Mouse (Mus musculus) erythroblast, embryonic 14.5 days (primary cell): ENCODE measurements around the gene Cfap126. TPM values are rescaled to one million over a fixed set of nuclear protein-coding genes. Genes with fewer than 3 reads are reported as not detected.

Experiments used
- H3K27me3 ChIP-seq: 2 replicates; pipeline ENCODE4 v1.6.1; 2012; ENCODE audit warnings: inconsistent platforms; ENCODE audit not compliant: control insufficient read depth
- H3K36me3 ChIP-seq: 2 replicates; pipeline ENCODE4 v1.6.1; 2012; ENCODE audit warnings: mild to moderate bottlenecking, inconsistent platforms; ENCODE audit not compliant: control insufficient read depth
- H3K4me1 ChIP-seq: 2 replicates; pipeline ENCODE4 v1.6.1; 2012; ENCODE audit warnings: inconsistent platforms; ENCODE audit not compliant: control insufficient read depth
- H3K4me3 ChIP-seq: replicated peaks from 2 replicates; pipeline ENCODE3; 2012; ENCODE audit warnings: moderate library complexity, mild to moderate bottlenecking, inconsistent platforms
- H3K9me3 ChIP-seq: 2 replicates; pipeline ENCODE4 v1.6.1; 2012; ENCODE audit warnings: low read length, inconsistent platforms, mixed read lengths; ENCODE audit not compliant: control insufficient read depth
- GATA1 ChIP-seq: IDR thresholded peaks from 2 replicates; pipeline ENCODE4 v1.6.1; 2012; ENCODE audit warnings: low read length, inconsistent platforms, mixed read lengths
- TAL1 ChIP-seq: IDR thresholded peaks from 3 replicates; pipeline ENCODE4 v1.6.1; 2012; ENCODE audit warnings: low read length, inconsistent platforms, mixed read lengths
- polyA plus RNA-seq: library from polyadenylated mRNA; stranded (reverse); fragments of >175 nt; gene quantifications from 2 replicates; pipeline ENCODE4 v1.2.3, GENCODE M21; 2012

The Cfap126 gene
- polyA plus RNA-seq, 1 experiment, result 0.37 TPM

GRCm38 (mm10) chr1:171168906-171169305 lies 55.2 kb downstream of the Cfap126 start:
- Histone ChIP-seq H3K9me3 (no peaks in the 10 kb centered on the region), H3K36me3 (no peaks in the 10 kb centered on the region), H3K4me3 (no peak overlapping the region), H3K27me3 (peaks cover 15% of the 10 kb centered on the region), H3K4me1 (no peaks in the 10 kb centered on the region)
- TF ChIP-seq GATA1 (no peak), TAL1 (no peak)

GRCm38 (mm10) chr1:171169913-171170312 lies 56.2 kb downstream of the Cfap126 start:
- Histone ChIP-seq H3K36me3 (no peaks in the 10 kb centered on the region), H3K27me3 (peaks cover 15% of the 10 kb centered on the region), H3K4me3 (no peak overlapping the region), H3K4me1 (no peaks in the 10 kb centered on the region), H3K9me3 (no peaks in the 10 kb centered on the region)
- TF ChIP-seq GATA1 (no peak), TAL1 (no peak)

- H3K4me1 ChIP-seq, result no peaks in the 10 kb centered on the region
- TF ChIP-seq GATA1 (no peak), TAL1 (no peak)
- H3K9me3 ChIP-seq, result no peaks in the 10 kb centered on the region
- peaks cover 11% of the 10 kb centered on the region for H3K27me3 ChIP-seq
- no peaks in the 10 kb centered on the region for H3K36me3 ChIP-seq
- H3K4me3 ChIP-seq, result no peak overlapping the region
These were observed 57.4 kb downstream of the Cfap126 start for GRCm38 (mm10) chr1:171171138-171171537.

- no peaks in the 10 kb centered on the region for H3K4me1 ChIP-seq
- H3K36me3 ChIP-seq, result no peaks in the 10 kb centered on the region
- TF ChIP-seq GATA1, result no peak
- no peak for TF ChIP-seq TAL1
- H3K4me3 ChIP-seq, result no peak overlapping the region
- peaks cover 13% of the 10 kb centered on the region for H3K27me3 ChIP-seq
- H3K9me3 ChIP-seq, result no peaks in the 10 kb centered on the region
These were observed 59.1 kb downstream of the Cfap126 start for GRCm38 (mm10) chr1:171172779-171173178.

Other genes with a start within 250 kb of the Cfap126 start
- 0.21 and 0.22 TPM in 2 replicates for gene Atf6, start 246.1 kb upstream of the Cfap126 start, polyA plus RNA-seq
- gene Gm26620, start 228.9 kb upstream of the Cfap126 start, polyA plus RNA-seq, result 0.28 and 0.80 TPM in 2 replicates
- gene Dusp12, start 228.4 kb upstream of the Cfap126 start, polyA plus RNA-seq, result 0.10 and 0.16 TPM in 2 replicates
- not detected in 2 replicates for gene Fcrlb, start 201.0 kb upstream of the Cfap126 start, polyA plus RNA-seq
- gene Fcrla, start 186.3 kb upstream of the Cfap126 start, polyA plus RNA-seq, result not detected in 2 replicates
- not detected in 2 replicates for gene Fcgr2b, start 137.4 kb upstream of the Cfap126 start, polyA plus RNA-seq
- gene Fcgr4, start 95.0 kb upstream of the Cfap126 start, polyA plus RNA-seq, result not detected in 2 replicates
- gene Fcgr3, start 49.0 kb upstream of the Cfap126 start, polyA plus RNA-seq, result 0.06 TPM in 1 of 2 replicates, not detected in the other
- 4.9 and 7.2 TPM in 2 replicates for gene Sdhc, start 36.7 kb downstream of the Cfap126 start, polyA plus RNA-seq
- gene Mpz, start 36.8 kb downstream of the Cfap126 start, polyA plus RNA-seq, result not detected in 2 replicates
- not detected in 2 replicates for gene Pcp4l1, start 82.3 kb downstream of the Cfap126 start, polyA plus RNA-seq
- gene Nr1i3, start 100.1 kb downstream of the Cfap126 start, polyA plus RNA-seq, result not detected in 2 replicates
- gene Tomm40l, start 108.6 kb downstream of the Cfap126 start, polyA plus RNA-seq, result 2.2 TPM in 2 replicates
- gene Apoa2, start 111.1 kb downstream of the Cfap126 start, polyA plus RNA-seq, result 0.42 and 2.1 TPM in 2 replicates
- gene Fcer1g, start 120.4 kb downstream of the Cfap126 start, polyA plus RNA-seq, result 0.13 and 0.17 TPM in 2 replicates
- not detected in 2 replicates for gene Adamts4, start 136.5 kb downstream of the Cfap126 start, polyA plus RNA-seq
- gene Ndufs2, start 137.5 kb downstream of the Cfap126 start, polyA plus RNA-seq, result 7.0 and 7.5 TPM in 2 replicates
- gene B4galt3, start 156.4 kb downstream of the Cfap126 start, polyA plus RNA-seq, result 11.1 and 11.6 TPM in 2 replicates
- 89.9 and 167 TPM in 2 replicates for gene Ppox, start 167.3 kb downstream of the Cfap126 start, polyA plus RNA-seq
- gene Usp21, start 174.1 kb downstream of the Cfap126 start, polyA plus RNA-seq, result 8.4 and 13.0 TPM in 2 replicates
- 3.9 and 4.8 TPM in 2 replicates for gene Ufc1, start 181.1 kb downstream of the Cfap126 start, polyA plus RNA-seq
- 1.6 and 1.7 TPM in 2 replicates for gene Dedd, start 215.2 kb downstream of the Cfap126 start, polyA plus RNA-seq
- 0.98 TPM in 2 replicates for gene Nit1, start 231.7 kb downstream of the Cfap126 start, polyA plus RNA-seq
- gene Pfdn2, start 231.8 kb downstream of the Cfap126 start, polyA plus RNA-seq, result 1.4 and 2.0 TPM in 2 replicates
- gene Klhdc9, start 246.9 kb downstream of the Cfap126 start, polyA plus RNA-seq, result 0.14 TPM in 1 of 2 replicates, not detected in the other